Mouse (Mus musculus) midbrain, embryonic 13.5 days (tissue): Measurements from ENCODE around the gene Tmed9. TPM values are rescaled to one million over a fixed set of nuclear protein-coding genes. Genes with fewer than 3 reads are reported as not detected.

Source experiments
- ATAC-seq: fragments of 200-750 bp; cut with Nextera tagmentation; 2 replicates; pipeline ENCODE4 v1.8.0; 2017; ENCODE audit warnings: mild to moderate bottlenecking, moderate TSS enrichment, moderate library complexity
- H3K27ac ChIP-seq: fragments of 300-500 bp; sonication (generic); 2 replicates; pipeline ENCODE4 v1.5.1; 2015; ENCODE audit warnings: inconsistent platforms, mild to moderate bottlenecking, moderate library complexity
- H3K27me3 ChIP-seq: fragments of 300-500 bp; sonication (generic); 2 replicates; pipeline ENCODE4 v1.6.1; 2015; ENCODE audit warnings: mild to moderate bottlenecking, inconsistent platforms
- H3K36me3 ChIP-seq: fragments of 300-500 bp; sonication (generic); 2 replicates; pipeline ENCODE4 v1.6.1; 2015; ENCODE audit warnings: mild to moderate bottlenecking, inconsistent platforms
- H3K4me1 ChIP-seq: fragments of 300-500 bp; sonication (generic); replicated peaks from 2 replicates; pipeline ENCODE4 v1.6.1; 2015; ENCODE audit warnings: inconsistent platforms
- H3K4me2 ChIP-seq: fragments of 300-500 bp; sonication (generic); replicated peaks from 2 replicates; pipeline ENCODE4 v1.6.1; 2015; ENCODE audit warnings: moderate library complexity, mild to moderate bottlenecking, inconsistent platforms
- H3K4me3 ChIP-seq: fragments of 300-500 bp; sonication (generic); replicated peaks from 2 replicates; pipeline ENCODE4 v1.5.1; 2015; ENCODE audit warnings: mild to moderate bottlenecking, inconsistent platforms
- H3K9ac ChIP-seq: fragments of 300-500 bp; sonication (generic); replicated peaks from 2 replicates; pipeline ENCODE4 v1.6.1; 2015; ENCODE audit warnings: mild to moderate bottlenecking, inconsistent platforms
- H3K9me3 ChIP-seq: fragments of 300-500 bp; sonication (generic); 2 replicates; pipeline ENCODE4 v1.6.1; 2016; ENCODE audit warnings: mild to moderate bottlenecking, inconsistent platforms
- WGBS: fragments of 180-500 bp; shearing (Covaris S2); methylation state at CpG from one replicate; pipeline ENCODE4 v1.1.7; 2015; 5-methylcytosine and 5-hydroxymethylcytosine counted together
- polyA plus RNA-seq: library from polyadenylated mRNA; unstranded; fragments of >200 nt; fragmentation: Nextera tagmentation; extraction: Ambion mirVana; gene quantifications from 2 replicates; pipeline ENCODE4 v1.2.1, GENCODE M21; 2015

Gene Tmed9
- polyA plus RNA-seq, 1 experiment from 2014 or later = 125 TPM

DNA sequence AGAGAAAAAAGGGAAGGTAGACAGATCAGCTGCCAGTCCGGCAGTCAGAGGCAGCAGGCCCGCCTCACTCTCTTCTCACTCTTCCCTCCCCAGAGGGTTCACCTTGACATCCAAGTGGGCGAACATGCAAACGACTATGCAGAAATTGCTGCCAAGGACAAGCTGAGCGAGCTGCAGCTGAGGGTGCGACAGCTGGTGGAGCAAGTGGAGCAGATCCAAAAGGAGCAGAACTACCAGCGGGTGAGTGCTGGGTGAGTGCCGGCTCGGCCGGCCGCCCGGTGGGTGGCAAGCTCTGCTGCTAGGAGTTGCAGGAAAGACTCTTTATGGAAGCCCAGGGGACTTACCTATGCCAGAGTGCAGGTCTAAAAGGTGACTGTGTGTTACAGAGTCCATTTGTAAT lies 21.8 kb downstream of the Tmed9 start:
- 92% methylated on average over 12 of the region's 12 CpGs for WGBS

DNA sequence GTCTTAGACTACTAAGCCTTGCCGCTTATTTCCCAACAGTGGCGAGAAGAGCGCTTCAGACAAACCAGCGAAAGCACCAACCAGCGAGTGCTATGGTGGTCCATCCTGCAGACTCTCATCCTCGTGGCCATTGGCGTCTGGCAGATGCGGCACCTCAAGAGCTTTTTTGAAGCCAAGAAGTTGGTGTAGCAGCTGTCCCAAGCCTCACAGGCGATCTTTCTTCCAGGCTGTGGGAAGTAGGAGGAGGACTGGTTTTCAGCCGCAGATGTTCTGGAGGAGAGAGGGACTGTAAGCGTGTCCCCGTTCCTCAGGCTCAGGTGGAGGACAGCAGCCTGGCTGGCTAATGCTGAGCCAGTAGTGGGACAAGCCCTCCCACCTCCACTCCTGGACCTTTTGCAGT lies 23.3 kb downstream of the Tmed9 start:
- Histone ChIP-seq H3K27ac (no peak overlapping the region), H3K9ac (no peak overlapping the region), H3K4me1 (peaks cover 33% of the 10 kb centered on the region), H3K27me3 (peaks cover under 1% of the 10 kb centered on the region; the same call in 1 of the 2 replicates), H3K36me3 (peaks cover 41% of the 10 kb centered on the region), H3K9me3 (no peaks in the 10 kb centered on the region), H3K4me2 (no peak overlapping the region), H3K4me3 (no peak overlapping the region)
- WGBS = 98% methylated on average over 12 of the region's 12 CpGs
- no peak for ATAC-seq

More for the DNA sequence above, 21.8 kb downstream of the Tmed9 start:
- no peak for ATAC-seq
- H3K4me3 ChIP-seq = no peak overlapping the region
- no peak overlapping the region for H3K9ac ChIP-seq
- H3K4me2 ChIP-seq = no peak overlapping the region
- no peak overlapping the region for H3K27ac ChIP-seq
- peaks cover 22% of the 10 kb centered on the region for H3K4me1 ChIP-seq
- peaks cover 41% of the 10 kb centered on the region for H3K36me3 ChIP-seq
- peaks cover 9% of the 10 kb centered on the region; the same call in 1 of the 2 replicates for H3K27me3 ChIP-seq
- no peaks in the 10 kb centered on the region for H3K9me3 ChIP-seq

DNA sequence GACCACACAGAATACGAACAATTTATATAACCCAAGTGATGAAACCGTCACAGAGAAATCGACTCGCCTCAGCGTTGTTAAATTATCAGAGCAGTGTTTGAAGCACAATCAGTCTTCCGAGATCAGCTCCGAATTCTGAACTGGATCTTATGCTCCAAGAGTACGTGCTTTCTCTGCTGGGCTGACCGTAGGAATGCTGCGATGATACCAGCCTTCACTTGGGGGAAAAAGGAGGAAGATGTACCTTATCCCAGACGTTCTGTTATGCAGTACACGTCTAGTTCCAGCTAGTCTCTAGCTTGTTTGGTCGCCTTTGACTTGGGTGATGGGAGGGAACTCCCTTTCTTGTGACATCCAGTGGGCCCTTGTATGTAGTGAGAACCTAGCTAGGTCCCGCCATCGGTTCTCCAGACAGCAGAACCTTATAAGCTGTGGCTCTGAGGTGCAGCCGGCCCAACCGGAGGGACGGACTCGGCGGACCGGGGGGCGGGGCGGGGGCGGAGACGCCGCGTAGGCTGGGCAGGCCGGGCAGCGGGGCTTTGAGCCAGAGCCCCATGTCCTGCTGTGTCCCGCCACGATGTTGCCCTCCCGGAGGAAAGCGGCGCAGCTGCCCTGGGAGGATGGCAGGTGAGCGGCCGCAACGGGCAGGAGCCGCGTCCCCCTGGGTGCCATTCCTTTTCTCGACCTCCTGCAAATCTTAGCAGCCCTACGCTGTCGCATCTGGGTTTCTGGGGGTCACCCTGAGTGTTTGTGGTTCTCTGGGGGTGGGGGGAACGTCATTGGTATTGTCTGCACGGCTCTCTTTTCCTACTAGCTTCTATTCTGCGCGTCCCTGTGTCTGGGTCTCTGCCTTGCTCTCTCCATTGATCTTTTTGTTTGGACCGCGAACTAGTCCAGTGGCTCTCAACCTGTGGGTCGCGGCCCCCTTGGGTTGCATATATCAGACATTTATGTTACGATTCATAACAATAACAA lies 26.3 kb downstream of the Tmed9 start, which contains the start of gene B4galt7:
TSS of gene B4galt7 (plus strand) at position 331 of the 975 bp plus-strand sequence.
- WGBS = 10% methylated on average over 51 of the region's 51 CpGs
- Histone ChIP-seq H3K27me3 (no peaks in the 10 kb centered on the region), H3K36me3 (peaks cover 51% of the 10 kb centered on the region), H3K4me1 (peaks cover 27% of the 10 kb centered on the region), H3K9me3 (no peaks in the 10 kb centered on the region), H3K9ac (peak within 1 kb of the TSS; percentile 90), H3K4me3 (peak within 1 kb of the TSS; percentile 93), H3K27ac (peak within 1 kb of the TSS; percentile 81), H3K4me2 (peak within 1 kb of the TSS; percentile 80)
- ATAC-seq = peak; percentile 88

DNA sequence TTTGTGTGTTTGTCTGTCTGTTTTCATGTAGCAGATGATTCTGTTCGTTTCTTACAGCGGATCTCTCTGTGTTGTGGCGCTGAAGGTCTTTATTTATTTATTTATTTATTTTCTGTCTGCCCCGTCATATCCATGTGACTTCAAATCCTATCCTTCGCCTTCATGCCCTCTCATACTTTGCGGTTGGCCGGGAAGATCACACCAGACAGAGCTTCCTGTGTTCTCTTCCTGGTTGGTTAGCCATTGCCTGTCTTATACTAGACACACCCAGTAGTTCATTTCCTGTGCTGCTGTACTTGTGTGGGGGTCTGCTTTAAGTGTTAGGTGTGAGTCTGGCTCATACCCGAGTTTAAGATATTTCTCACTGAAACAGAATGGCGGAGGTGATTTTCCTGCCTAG lies 27.1 kb downstream of the Tmed9 start:
- Histone ChIP-seq H3K9me3 (no peaks in the 10 kb centered on the region), H3K4me3 (peak overlapping the region; percentile 93), H3K4me2 (peak overlapping the region; percentile 80), H3K27me3 (no peaks in the 10 kb centered on the region), H3K36me3 (peaks cover 49% of the 10 kb centered on the region), H3K4me1 (peaks cover 27% of the 10 kb centered on the region), H3K27ac (peak overlapping the region; percentile 81), H3K9ac (peak overlapping the region; percentile 90)
- ATAC-seq = no peak
- WGBS = 23% methylated on average over 9 of the region's 9 CpGs

DNA sequence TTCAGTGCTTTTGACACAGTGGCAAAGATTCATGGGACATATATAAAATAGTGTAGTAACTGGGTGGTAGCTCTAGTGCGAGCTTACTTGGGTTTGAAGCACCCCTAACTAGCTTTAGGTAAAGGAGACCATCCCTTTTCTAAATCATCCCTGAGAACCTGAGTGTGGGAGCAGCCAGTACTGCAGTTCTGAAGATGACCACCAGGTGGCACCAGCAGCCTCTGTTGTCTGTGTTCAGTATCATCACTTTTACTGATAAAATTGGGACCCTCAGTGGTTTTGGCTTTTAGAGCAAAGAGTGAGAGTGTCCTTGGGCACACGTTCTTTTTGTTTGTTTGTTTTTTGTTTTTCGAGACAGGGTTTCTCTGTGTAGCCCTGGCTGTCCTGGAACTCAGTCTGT lies 28.1 kb downstream of the Tmed9 start:
- Histone ChIP-seq H3K36me3 (peaks cover 49% of the 10 kb centered on the region), H3K9me3 (no peaks in the 10 kb centered on the region), H3K27me3 (no peaks in the 10 kb centered on the region), H3K4me1 (peaks cover 27% of the 10 kb centered on the region), H3K4me3 (no peak overlapping the region), H3K4me2 (peak overlapping the region; percentile 80), H3K27ac (no peak overlapping the region), H3K9ac (no peak overlapping the region)
- 9% methylated on average over 3 of the region's 3 CpGs for WGBS
- ATAC-seq = no peak

DNA sequence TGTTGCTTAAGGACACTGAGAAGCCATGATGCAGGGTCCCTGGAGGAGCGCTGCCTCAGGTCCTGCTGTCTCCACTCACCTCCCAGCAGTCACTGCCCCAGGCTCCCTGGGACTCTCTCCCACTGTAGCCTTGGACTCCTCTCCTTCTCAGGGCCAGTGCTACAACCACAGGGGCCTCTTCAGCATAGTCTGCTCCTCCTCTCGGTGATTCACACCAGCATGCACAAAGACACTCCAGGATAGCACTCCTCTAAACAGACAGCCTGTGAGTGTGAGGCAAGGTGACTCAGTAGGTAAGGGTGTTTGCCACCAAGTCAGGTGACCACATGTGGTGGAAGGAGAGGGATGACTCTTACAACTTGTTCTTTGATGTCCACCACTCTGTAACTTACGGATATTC lies 31.1 kb downstream of the Tmed9 start:
- no peak overlapping the region for H3K27ac ChIP-seq
- no peak overlapping the region for H3K4me2 ChIP-seq
- H3K27me3 ChIP-seq = no peaks in the 10 kb centered on the region
- H3K4me3 ChIP-seq = no peak overlapping the region
- no peak overlapping the region for H3K9ac ChIP-seq
- H3K4me1 ChIP-seq = peaks cover 20% of the 10 kb centered on the region
- ATAC-seq = no peak
- peaks cover 60% of the 10 kb centered on the region for H3K36me3 ChIP-seq
- WGBS = 90% methylated on average over 3 of the region's 3 CpGs
- no peaks in the 10 kb centered on the region for H3K9me3 ChIP-seq

DNA sequence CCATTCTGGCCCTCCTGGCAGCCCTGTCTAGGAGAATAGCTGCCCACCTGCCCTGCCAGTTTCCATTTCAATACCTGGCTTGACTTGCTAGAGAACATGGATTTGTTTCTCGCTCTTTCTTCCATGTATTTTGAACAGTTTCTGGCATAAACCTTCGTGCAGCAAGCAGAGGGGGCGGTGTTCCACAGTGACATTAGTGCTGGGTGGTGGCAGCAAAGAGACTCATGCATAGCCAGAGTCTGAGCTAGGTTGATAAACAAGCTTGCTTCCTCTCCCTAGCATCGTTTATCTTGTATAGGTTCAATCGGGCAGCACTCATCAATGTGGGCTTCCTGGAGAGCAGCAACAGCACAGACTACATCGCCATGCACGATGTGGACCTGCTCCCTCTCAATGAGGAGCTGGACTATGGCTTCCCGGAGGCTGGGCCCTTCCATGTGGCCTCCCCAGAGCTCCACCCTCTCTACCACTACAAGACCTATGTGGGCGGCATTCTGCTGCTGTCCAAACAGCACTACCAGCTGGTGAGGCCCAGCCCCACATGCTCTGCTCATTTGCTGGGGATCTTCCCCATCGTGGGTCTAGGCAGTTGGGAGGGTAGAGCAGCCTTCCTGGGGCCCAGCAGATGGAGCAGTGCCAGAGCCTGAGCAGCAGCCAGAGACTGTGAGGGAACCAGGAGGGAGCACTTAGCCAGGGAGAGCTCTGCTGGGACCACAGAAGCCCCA lies 33.5 kb downstream of the Tmed9 start:
- Histone ChIP-seq H3K27me3 (no peaks in the 10 kb centered on the region), H3K27ac (no peak overlapping the region), H3K4me2 (no peak overlapping the region), H3K36me3 (peaks cover 82% of the 10 kb centered on the region), H3K4me3 (no peak overlapping the region), H3K9me3 (no peaks in the 10 kb centered on the region), H3K9ac (no peak overlapping the region), H3K4me1 (peaks cover 5% of the 10 kb centered on the region)
- WGBS = 87% methylated on average over 10 of the region's 10 CpGs
- ATAC-seq = no peak

DNA sequence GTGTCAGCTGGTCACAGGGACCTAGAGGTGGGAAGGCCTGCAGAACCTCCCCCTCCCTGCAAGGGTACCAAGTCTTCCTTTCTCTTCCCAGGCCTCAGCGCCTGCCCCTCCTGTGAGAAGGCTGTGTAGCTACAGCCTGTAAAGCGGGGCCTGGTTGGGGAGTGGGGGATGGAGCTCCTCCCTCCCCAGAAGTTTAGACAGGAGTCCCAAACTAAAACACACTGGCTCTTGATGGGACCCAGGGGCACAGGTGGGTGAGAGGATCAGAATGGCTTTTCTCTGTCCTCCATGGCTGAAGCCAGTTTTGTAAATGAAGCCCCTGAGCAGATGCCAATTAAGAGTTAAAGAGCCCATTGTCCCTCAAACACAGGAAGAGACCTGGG lies 34.1 kb downstream of the Tmed9 start:
- Histone ChIP-seq H3K4me1 (no peaks in the 10 kb centered on the region; the same call in 1 of the 2 replicates), H3K27me3 (no peaks in the 10 kb centered on the region), H3K27ac (no peak overlapping the region), H3K9me3 (no peaks in the 10 kb centered on the region), H3K36me3 (peaks cover 82% of the 10 kb centered on the region), H3K9ac (no peak overlapping the region), H3K4me3 (no peak overlapping the region), H3K4me2 (no peak overlapping the region)
- 89% methylated on average over 2 of the region's 2 CpGs for WGBS
- ATAC-seq = no peak

DNA sequence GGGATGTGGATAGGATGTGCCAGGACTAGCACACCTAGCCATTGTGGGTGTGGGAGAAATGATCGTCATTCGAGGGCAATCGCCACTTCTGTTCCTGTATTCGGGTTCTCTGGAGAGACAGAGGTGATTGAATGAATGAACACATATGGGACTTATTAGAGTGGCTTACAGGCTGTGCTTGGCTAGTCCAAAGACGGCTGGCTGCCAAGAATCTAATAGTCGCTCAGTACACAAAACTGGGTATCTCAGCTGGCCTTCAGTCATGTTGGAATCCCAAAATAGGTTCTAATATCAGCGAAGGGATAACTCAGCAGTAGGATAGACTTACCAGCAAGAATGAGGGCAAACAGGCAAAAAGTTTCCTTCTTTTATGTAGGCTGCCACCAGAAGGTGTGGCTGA lies 38.5 kb downstream of the Tmed9 start:
- no peak for ATAC-seq
- 95% methylated on average over 7 of the region's 7 CpGs for WGBS
- Histone ChIP-seq H3K4me1 (no peaks in the 10 kb centered on the region), H3K4me2 (no peak overlapping the region), H3K9me3 (no peaks in the 10 kb centered on the region), H3K4me3 (no peak overlapping the region), H3K27me3 (no peaks in the 10 kb centered on the region), H3K9ac (no peak overlapping the region; the same call in 1 of the 2 replicates), H3K36me3 (peaks cover 56% of the 10 kb centered on the region), H3K27ac (no peak overlapping the region)

DNA sequence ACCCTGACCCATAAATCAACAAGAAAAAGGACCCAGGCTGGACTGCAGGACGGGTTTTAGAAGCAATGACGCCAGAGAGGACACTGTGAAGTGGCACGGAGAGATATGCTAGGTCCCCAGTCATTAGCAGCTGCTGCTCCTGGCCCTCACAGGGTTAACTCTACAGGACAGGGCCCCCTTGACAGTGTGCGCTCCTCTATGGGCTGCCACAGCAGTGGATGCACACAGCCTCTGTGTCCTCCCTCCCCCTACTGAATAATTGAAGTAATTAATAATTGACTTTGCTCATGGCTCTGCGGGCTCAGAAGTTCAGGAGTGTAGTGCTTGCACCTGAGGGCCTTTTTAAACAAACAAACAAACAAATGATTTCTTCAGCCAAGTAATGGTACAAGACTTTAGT lies 39.9 kb downstream of the Tmed9 start:
- 55% methylated on average over 5 of the region's 5 CpGs for WGBS
- peaks cover 41% of the 10 kb centered on the region for H3K36me3 ChIP-seq
- ATAC-seq = no peak
- H3K4me2 ChIP-seq = no peak overlapping the region
- no peaks in the 10 kb centered on the region for H3K9me3 ChIP-seq
- no peaks in the 10 kb centered on the region for H3K27me3 ChIP-seq
- no peaks in the 10 kb centered on the region for H3K4me1 ChIP-seq
- no peak overlapping the region for H3K9ac ChIP-seq
- no peak overlapping the region for H3K27ac ChIP-seq
- no peak overlapping the region for H3K4me3 ChIP-seq

DNA sequence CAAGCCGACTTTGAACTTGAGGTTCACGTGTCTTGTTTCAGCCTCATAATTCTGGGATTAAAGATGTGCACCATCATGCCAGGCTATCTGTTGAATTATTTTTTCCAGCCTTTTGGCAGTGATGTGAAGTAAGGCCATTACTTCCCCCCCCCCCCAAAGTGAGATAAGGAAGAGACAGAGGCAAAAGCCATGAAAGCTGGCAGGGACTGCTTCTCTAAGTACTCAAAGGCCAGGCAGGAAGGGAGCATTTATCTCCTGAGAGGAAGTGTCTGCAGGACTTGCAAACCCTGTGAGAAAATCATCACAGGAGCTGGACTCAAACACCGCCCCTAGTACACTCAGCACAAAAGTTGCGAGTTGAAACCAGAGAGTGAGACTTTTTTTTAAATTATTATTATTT lies 45.8 kb downstream of the Tmed9 start:
- H3K4me2 ChIP-seq = no peak overlapping the region
- no peak overlapping the region for H3K4me3 ChIP-seq
- H3K36me3 ChIP-seq = 0 out of 2 replicates have a peak, but pooled peaks cover 3% of the 10 kb centered on the region
- no peak overlapping the region for H3K27ac ChIP-seq
- peaks cover 16% of the 10 kb centered on the region for H3K4me1 ChIP-seq
- no peaks in the 10 kb centered on the region for H3K9me3 ChIP-seq
- no peak overlapping the region for H3K9ac ChIP-seq
- ATAC-seq = no peak
- WGBS = 94% methylated on average over 4 of the region's 4 CpGs
- H3K27me3 ChIP-seq = no peaks in the 10 kb centered on the region

DNA sequence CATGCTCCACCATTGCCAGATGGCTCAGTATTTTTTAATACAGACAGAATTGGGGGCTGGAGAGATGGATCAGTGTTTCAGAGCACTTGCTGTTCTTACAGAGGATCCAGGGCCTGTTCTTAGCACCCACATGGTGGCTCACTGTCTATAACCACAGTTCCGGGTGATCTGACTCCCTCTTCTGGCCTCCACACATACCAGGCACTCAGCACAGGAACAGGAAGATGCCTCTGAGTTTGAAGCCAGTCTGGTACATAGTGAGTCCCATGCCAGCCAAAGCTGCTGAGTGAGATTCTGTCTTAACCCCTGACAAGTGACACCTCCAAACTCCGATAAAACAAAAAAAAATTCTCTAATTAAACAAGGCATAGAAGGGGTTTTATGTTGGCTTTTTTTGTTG lies 46.7 kb downstream of the Tmed9 start:
- no peaks in the 10 kb centered on the region for H3K27me3 ChIP-seq
- no peak overlapping the region for H3K27ac ChIP-seq
- 75% methylated on average over 2 of the region's 2 CpGs for WGBS
- no peak overlapping the region for H3K4me3 ChIP-seq
- peaks cover 24% of the 10 kb centered on the region for H3K4me1 ChIP-seq
- no peak overlapping the region for H3K4me2 ChIP-seq
- H3K9ac ChIP-seq = no peak overlapping the region
- ATAC-seq = no peak
- no peaks in the 10 kb centered on the region for H3K9me3 ChIP-seq
- H3K36me3 ChIP-seq = peaks cover 5% of the 10 kb centered on the region; the same call in 1 of the 2 replicates
